Mouse (Mus musculus): ENCODE measurements at regions not wholly inside any gene's neighbourhood (a gene's known extent, or its start where the extent isn't known, plus 50 kb on each side); places are given as distances from the start of the nearest gene placed in this dataset.

- DNase-seq, result no peak
- intact Hi-C loops (cut with DNase I), result loop anchor here (5.0 kb wide), 1 partner anchor 593 kb away; no protein-coding TSS in a partner anchor
Observed at GRCm38 (mm10) chr8:15734461-15734860, 688.6 kb upstream of the BB014433 start.

- no peak for DNase-seq
- intact Hi-C loops (cut with DNase I), result loop anchor here (5.0 kb wide), 1 partner anchor 596 kb away; no protein-coding TSS in a partner anchor
Observed at GRCm38 (mm10) chr8:15731324-15731723, 685.4 kb upstream of the BB014433 start.

GRCm38 (mm10) chr8:15729075-15729474 is 683.2 kb upstream of the BB014433 start:
- DNase-seq, result peak; percentile 56 to 72
- intact Hi-C loops (cut with DNase I), result loop anchor here (1.0 to 2.0 kb wide), 2 partner anchors 458 to 508 kb away; no protein-coding TSS in a partner anchor

- intact Hi-C loops (cut with DNase I), result no loop called here
Observed at GRCm38 (mm10) chr8:15726310-15726709, 680.4 kb upstream of the BB014433 start.

More at GRCm38 (mm10) chr8:15726310-15726709, 680.4 kb upstream of the BB014433 start:
- DNase-seq, result no peak
